Mouse (Mus musculus): Measurements from ENCODE around the gene Slc26a8. TPM values are rescaled to one million over a fixed set of nuclear protein-coding genes. Genes with fewer than 3 reads are reported as not detected.

Slc26a8 gene
- total RNA-seq, 2 experiments from 2014 or later, result 2.7 to 3.4 TPM

DNA sequence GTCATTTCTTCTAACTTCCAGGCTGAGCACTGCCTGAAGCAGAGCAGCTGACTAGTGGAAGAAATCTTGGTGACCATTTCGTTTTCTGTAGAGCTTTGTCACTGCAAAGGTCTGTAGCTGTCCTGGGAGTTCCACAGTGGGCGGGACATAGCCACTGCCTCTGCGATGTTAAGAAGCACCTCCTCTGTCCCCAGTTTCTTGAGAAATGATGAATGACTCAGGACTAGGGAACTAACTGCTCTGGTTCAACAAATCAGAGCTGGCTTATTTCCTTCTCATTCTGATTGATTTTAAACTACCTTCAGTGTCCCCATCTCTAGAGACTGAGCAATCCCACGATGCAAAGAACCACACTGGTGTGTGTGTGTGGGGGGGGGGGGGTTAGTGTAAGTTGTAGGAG, 45.9 kb downstream of the Slc26a8 start:
- DNase-seq (ENCODE audit: low spot score in 2 of 2), result no peak

GRCm38 (mm10) chr17:28643697-28644096, 46.3 kb downstream of the Slc26a8 start:
- no peak for DNase-seq (ENCODE audit: low spot score in 2 of 2)

GRCm38 (mm10) chr17:28640113-28640512, 49.9 kb downstream of the Slc26a8 start:
- DNase-seq (ENCODE audit: low spot score in 2 of 2), result no peak

DNA sequence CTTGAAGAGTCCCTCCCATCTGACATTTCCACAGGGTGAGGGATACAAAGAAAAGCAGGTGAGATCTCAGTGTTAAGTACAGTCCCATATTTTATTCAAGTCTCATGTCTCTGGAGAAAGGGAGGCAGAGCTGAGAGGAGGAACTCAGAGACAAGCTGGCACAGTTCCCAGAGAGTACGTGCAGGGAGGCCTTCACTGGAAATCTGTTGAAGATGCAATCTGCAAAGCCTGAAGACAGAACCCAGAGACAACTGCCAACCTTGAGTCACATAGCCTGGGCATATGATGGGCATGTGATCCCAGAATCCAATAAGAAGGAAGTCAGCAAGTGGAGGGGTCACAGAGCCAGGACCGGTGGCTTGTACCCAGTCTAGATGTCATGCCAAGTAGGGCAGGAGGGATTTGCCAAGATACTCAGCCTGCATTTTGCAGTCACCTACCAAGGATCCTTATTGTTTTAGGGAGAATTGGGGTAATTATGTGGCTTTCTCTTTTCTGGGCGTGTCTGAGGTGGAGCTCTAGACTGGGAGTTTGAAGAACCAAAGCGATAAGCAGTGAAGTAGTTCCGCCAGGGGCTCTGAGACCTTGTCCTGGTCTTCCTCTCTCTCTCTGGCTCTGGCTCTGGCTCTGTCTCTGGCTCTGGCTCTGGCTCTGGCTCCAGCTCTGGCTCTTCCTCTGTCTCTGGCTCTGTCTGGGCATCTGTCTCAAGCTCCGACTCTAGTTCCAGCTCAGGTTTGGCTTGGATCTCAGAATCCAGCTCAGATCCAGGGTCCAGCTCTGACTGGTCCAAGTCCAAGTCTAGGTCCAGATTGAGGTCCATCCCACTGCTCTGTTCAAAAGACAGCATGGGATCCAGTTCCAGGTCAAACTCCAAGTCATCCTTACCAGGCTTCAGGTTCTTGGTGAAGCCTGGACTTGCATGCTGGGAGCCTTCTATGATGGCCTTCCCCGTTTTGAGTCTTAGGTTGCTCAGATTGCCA, 52.0 kb downstream of the Slc26a8 start:
- DNase-seq (ENCODE audit: low spot score in 2 of 2), result no peak

GRCm38 (mm10) chr17:28635842-28636241, 54.2 kb downstream of the Slc26a8 start:
- no peak for DNase-seq (ENCODE audit: low spot score in 2 of 2)

- no peak for DNase-seq (ENCODE audit: low spot score in 2 of 2)
Measured at GRCm38 (mm10) chr17:28629125-28629524, 60.9 kb downstream of the Slc26a8 start.

- DNase-seq (ENCODE audit: low spot score in 2 of 2), result no peak
Measured at GRCm38 (mm10) chr17:28628248-28629124, 61.5 kb downstream of the Slc26a8 start.

DNA sequence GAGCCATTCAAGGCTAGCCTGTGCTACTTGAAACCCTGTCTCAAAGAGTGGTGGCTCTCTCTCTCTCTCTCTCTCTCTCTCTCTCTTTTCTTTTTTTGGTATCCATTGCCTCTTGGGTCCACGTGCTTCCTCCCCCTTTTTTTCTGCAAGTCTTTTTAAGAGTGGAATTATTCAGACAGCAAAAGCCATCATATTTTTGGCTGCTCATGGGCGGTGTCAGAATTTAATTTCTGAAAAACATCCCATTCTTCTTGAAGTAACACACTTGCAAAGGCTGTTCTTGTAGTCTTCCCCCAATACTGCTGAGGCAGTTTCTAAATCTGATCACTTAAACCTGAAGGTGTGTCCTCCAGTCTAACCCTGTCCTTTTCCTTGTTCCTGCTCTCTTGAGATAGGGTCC, 63.1 kb downstream of the Slc26a8 start:
- no peak for DNase-seq (ENCODE audit: low spot score in 2 of 2)

DNA sequence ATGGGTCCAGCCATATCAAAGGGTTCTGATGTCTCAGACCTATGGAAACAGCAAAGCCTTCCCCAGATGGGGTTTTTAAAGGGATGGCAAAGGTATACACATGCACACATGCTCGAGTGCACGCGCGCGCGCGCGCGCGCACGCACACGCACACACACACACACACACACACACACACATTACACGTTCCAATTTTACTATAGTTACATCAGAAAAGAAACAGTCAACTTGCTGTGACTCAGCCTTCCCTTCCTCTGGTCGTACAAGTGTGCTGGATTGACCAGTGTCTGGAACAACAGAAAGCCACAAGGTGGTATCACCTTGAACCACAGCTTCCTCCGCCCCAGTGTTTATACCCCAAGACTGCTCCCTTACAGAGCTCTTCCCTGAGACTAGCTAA, 64.7 kb downstream of the Slc26a8 start:
- no peak for DNase-seq (ENCODE audit: low spot score in 2 of 2)

GRCm38 (mm10) chr17:28624841-28625240, 65.2 kb downstream of the Slc26a8 start:
- DNase-seq (ENCODE audit: low spot score in 2 of 2), result no peak

- peak; percentile 82 to 86 for DNase-seq (ENCODE audit: low spot score in 2 of 2)
Measured at GRCm38 (mm10) chr17:28622300-28622759, 67.7 kb downstream of the Slc26a8 start, which contains the start of gene Srpk1. Gene Srpk1, minus strand, starts transcription at chr17:28622709.

DNA sequence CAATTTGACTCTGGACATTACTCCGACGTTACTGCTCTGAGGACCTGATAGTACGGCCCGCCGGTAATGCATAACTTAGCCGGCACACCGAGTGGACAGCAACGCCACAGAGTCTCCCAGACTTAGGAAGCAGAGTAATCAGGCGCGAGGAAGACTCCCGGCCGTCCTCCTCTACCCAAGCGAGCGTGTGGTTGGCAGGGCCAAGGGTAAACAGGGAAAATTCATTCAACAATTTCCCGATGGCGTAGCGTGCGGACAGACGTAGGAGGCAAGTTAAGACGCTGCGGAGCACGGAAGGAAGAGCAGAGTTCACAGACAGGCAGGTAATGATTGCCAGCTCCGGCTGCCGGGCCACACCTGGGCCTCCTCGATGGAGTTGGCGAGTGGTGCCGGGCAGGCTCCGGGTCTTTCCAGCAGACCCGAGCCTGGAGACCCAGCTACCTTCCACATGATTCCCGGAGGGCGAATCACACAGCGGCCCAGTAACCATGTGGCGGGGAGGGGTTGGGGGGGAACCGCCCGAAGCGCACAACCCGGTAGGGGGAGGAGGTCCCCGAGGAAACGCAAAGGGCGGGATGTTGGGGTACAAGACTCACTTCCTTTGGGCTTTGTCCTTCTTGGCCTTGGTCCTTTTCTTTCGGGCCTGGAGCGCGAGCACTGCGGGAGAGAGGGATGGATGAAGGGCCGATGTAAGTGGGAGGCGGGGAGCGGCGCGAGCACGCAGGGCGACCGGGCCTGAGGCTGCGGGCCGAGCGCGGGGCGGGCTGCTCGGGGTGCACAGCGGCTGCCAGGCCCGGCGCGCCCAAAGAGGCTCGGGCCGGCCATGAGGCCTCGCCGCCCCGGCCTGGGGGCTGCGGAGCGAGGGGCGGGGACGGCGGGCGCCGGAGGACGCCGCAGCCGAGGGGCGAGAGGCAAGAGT, 68.4 kb downstream of the Slc26a8 start:
- peak; percentile 31 to 33 for DNase-seq (ENCODE audit: low spot score in 2 of 2)

- DNase-seq (ENCODE audit: low spot score in 2 of 2), result no peak
Measured at GRCm38 (mm10) chr17:28618775-28619174, 71.3 kb downstream of the Slc26a8 start.

- no peak for DNase-seq (ENCODE audit: low spot score in 2 of 2)
Measured at GRCm38 (mm10) chr17:28618124-28618523, 71.9 kb downstream of the Slc26a8 start.

DNA sequence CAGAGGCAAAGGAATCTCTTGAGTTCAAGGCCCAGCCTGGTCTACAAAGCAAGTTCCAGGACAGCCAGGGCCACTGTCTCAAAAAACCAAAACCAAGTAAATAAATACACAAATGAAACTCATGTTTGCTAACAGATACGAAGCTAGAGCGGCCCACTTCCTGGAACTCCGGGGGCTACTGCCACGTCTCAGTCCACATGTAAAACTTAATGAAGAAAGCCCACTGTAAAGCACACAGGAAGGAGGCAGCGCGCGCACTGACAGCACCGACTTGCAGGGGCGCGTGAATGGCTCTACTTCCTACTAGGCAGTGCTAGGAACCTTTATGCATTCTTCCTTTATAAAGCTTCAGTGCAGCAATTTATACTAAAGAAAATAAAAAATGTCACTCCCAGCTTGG, 72.4 kb downstream of the Slc26a8 start:
- DNase-seq (ENCODE audit: low spot score in 2 of 2), result no peak

- DNase-seq (ENCODE audit: low spot score in 2 of 2), result no peak
Measured at GRCm38 (mm10) chr17:28615332-28615731, 74.7 kb downstream of the Slc26a8 start.

DNA sequence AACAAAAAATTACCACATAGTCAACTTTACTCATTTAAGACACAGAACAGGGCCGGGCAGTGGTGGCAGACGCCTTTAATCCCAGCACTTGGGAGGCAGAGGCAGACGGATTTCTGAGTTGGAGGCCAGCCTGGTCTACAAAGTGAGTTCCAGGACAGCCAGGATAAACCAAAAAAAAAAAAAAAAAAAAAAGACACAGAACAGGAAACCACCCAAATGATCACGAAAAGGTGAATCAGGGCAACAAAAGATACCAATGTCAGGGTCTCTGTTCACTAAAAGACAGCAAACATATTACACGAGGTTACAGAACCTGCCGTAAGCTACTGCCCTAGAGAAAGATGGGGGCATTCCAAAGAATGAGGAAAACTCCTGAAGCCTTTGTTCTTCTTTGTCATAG, 76.9 kb downstream of the Slc26a8 start:
- DNase-seq (ENCODE audit: low spot score in 2 of 2), result no peak

GRCm38 (mm10) chr17:28612603-28613002, 77.4 kb downstream of the Slc26a8 start:
- DNase-seq (ENCODE audit: low spot score in 2 of 2), result no peak

DNA sequence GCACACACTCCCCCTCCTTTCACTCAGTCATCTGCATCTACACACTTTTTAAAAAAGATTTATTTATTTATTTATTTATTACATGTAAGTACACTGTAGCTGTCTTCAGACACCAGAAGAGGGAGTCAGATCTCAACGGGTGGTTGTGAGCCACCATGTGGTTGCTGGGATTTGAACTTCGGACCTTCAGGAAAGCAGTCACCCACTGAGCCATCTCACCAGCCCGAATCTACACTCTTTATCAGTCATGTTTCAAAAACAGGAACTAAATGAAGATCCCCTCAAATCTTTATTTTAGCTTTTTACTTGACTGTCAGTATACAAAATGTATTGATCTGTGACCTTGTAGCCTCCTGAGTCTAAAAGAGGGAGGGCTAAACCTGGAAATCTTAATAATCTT, 80.5 kb downstream of the Slc26a8 start:
- no peak for DNase-seq (ENCODE audit: low spot score in 2 of 2)

- no peak for DNase-seq (ENCODE audit: low spot score in 2 of 2)
Measured at GRCm38 (mm10) chr17:28601557-28602250, 88.3 kb downstream of the Slc26a8 start.

Data from adrenal gland, postnatal 4 days (tissue).